Mouse (Mus musculus): ENCODE measurements around the gene Hoxa6.

GRCm38 (mm10) chr6:52225612-52226568 lies 17.4 kb upstream of the Hoxa6 start:
- TF ChIP-seq TAL1 (IDR thresholded peaks at IDR 0.05; ENCODE audit: low read length) (no peak), GATA1 (IDR thresholded peaks at IDR 0.05; ENCODE audit: low read length) (no peak)
